Mouse (Mus musculus): ENCODE results near the gene Olfr652. TPM values are rescaled to one million over a fixed set of nuclear protein-coding genes. Genes with fewer than 3 reads are reported as not detected.

Gene Olfr652
- not detected in 2 replicates for polyA plus RNA-seq (2012; rRNA removed)

DNA sequence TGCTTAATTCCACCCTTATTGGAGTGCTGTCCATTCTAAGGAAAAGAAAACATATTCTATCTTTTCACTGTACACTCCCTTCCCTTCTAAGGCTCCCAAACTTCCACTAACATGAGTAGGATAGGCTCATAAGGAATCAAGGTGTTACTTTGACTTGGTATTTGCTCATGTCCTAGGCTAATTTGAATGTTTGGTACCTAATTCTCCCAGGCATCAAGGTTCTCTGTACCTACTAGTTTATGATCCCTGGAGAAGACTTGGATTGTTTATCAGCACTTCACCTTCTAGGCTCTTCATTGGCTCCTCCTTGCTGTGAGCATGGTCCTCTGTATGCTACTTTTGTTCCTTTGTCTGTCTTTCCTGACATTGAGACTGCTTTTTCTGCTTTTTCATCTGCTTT, at the start of gene Olfr652:
Gene Olfr652 (plus strand): TSS at position 301 of the 400 bp plus-strand sequence.
- DNase-seq (ENCODE audit: low read depth, low spot score): no peak

DNA sequence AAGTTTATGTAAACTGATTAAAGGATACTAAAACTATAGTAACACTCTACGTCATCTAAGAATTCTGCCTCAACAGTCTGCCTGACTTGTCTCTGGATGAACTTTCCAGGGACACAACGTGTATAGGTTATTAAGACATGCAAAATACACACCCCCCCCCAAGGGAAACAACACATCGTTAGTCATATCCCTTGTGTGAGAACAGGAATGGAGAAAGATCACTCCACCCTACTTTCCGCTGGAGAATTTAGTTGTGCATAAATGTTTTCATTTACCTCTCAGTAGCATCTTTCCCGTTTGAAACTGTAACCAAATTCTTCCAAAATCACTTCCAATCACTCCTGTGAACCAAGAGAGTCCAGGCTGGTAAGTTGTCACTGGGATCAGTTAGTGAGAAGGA, 10.9 kb upstream of the Olfr652 start, which contains the start of gene Olfr651:
Gene Olfr651 (plus strand): TSS at position 301 of the 400 bp plus-strand sequence.
- 76% methylated on average over 5 of the region's 5 CpGs for WGBS
- no peak for DNase-seq (ENCODE audit: low read depth, low spot score)

DNA sequence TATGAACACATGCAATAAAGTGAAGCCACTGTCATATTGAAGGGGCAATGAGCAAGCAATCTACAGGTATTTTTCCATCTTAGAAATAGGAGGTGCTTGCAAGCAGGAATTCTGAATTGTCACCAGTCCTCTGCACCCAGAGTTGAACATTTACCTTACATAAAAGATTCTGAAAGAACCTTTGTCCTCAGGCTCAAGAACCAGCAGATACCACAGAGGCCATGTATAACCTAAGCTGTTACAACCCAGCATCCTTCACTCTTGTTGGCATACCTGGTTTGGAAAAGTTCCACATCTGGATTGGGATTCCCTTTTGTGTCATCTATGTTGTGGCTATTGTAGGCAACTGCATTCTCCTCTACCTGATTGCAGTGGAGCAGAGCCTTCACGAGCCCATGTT, 8.0 kb upstream of the Olfr652 start:
- DNase-seq (ENCODE audit: low read depth, low spot score): peak; percentile 24
- 61% methylated on average over 1 of the region's 1 CpGs for WGBS

DNA sequence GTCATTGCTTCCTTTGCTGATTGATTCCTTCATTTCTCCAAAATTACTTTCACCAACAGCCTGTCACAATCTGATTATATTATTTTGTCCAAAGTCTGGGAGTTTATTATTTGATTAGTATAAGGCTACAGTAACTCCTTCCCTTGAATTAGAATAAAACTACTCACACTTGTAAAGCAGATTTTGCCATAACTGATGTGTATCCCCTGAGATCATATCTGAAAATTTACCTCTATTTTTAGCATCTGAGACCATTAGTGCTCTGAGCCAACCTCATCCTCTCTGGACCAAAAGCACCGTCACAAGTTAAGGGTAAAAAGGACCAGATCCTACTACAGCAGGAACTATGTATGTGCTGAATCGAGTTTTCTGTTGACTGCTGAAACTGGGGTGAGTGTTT, 16.3 kb downstream of the Olfr652 start, which contains the start of gene Olfr653:
Gene Olfr653 (plus strand): TSS at position 301 of the 400 bp plus-strand sequence.
- 51% methylated on average over 2 of the region's 2 CpGs for WGBS
- DNase-seq (ENCODE audit: low read depth, low spot score): no peak

DNA sequence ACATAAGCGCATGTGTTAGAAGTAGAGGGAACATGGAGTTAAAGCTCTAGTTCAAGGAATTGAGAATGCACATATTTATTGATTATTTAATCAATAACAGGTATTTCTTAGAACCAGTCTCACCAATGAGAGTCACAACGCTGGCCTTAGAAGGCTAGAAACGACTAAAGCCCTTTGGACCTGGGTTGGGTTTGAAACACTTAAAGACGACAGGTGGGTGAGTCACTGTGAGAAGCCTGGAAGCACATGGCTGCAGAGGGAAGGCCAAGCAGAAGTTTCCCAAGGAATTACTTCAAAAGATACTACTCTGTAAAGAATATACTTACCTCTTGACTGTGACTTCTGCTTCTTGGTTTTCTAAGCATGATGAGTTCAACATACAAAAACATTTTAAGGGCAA, 20.1 kb downstream of the Olfr652 start:
- peak; percentile 70 for DNase-seq (ENCODE audit: low read depth, low spot score)
- 47% methylated on average over 4 of the region's 4 CpGs for WGBS

DNA sequence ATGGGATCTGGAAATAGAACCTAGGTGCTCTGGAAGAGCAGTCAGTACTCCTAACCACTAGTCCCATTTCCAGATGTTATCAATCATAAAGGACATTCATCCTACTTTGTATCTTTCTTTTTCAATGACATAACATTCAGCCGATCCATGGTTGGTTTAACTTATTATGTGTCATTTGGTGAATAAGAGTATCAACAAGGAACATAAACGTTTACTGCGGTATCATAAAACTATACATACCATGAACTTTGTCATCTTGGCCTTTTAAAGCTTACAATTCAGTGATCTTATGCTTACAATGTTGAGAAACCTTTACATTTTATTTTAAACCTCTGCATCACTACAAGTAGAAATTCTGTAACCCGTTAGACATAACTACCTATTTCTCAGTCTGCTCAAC, 20.7 kb downstream of the Olfr652 start:
- peak; percentile 67 for DNase-seq (ENCODE audit: low read depth, low spot score)
- WGBS: 27% methylated on average over 4 of the region's 4 CpGs

DNA sequence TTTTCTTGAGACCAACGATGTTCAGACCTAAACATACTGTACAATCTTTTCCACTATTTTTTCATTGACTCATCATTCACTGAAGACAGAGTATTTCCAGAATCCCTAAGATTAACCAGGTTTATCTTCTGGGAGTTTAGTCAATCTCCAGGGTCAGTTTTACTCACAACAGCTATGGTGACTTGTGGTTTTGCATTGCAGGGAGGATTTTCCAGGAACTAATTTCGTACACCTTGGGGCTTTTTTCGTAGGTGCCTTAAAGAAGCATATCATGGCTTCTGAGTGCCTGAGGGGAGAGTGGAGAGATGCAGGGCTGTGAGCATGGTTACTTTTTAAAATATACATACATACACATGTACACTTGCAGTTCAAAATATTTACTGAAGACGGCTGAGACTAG, 26.0 kb downstream of the Olfr652 start, which contains the start of gene Olfr654:
Gene Olfr654 (plus strand): TSS at position 301 of the 400 bp plus-strand sequence.
- no peak for DNase-seq (ENCODE audit: low read depth, low spot score)
- 76% methylated on average over 4 of the region's 4 CpGs for WGBS

DNA sequence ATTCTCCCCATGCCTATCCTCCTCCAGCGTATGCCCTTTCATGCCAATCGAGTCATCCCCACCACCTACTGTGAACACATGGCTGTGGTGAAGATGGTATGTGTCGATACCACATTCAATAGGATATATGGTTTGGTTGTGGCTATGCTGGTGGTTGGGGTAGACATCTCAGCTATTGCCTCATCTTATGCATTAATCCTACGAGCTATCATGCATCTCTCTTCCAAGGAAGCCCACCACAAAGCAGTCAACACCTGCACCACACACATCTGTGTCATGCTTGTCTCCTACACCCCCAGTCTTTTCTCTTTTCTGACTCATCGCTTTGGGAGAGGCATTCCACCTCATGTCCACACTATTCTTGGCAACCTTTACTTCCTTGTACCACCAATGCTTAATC, 27.6 kb downstream of the Olfr652 start:
- no peak for DNase-seq (ENCODE audit: low read depth, low spot score)
- 87% methylated on average over 5 of the region's 5 CpGs for WGBS

DNA sequence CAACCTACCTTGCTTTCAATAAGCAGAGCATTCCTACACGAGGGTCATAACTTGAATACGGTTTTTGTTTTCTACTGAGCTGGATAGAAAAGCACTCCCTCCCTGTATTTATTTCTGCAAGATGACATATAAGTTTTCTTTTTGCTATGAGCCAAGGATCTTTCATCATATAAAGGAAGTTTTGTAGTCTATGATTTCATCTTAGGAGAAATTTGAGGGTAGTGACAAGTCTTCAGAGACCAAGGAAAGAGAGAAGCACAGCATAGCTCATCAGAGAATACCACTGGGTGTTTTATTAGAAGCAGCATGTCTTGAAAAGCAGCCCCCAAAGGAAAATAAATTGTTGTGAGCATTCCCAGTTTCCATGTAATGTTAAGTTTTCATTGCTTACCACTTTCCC, 41.0 kb downstream of the Olfr652 start, which contains the start of gene Olfr655:
Gene Olfr655 (minus strand): TSS at position 101 of the 400 bp plus-strand sequence.
- DNase-seq (ENCODE audit: low read depth, low spot score): no peak
- 87% methylated on average over 2 of the region's 2 CpGs for whole genome bisulfite sequencing

DNA sequence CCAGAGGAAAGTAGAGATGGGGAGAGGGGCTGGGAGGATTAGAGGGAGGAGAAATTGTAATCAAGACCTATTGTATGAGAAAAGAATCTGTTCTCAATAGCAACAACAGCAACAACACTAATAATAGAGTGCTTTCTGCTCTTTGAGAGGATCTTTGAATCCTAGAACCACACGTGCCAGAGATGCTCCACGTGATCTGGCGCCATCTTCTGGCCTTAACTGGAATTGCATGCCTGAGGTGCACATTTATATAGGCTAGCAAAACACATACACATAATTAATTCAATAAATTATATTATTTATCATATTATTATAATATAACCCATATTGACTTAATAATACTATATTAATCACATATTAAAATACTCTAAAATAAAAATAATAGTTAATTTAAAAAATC, 42.5 kb downstream of the Olfr652 start:
- DNase-seq (ENCODE audit: low read depth, low spot score): peak; percentile 52
- WGBS: 10% methylated on average over 3 of the region's 3 CpGs

DNA sequence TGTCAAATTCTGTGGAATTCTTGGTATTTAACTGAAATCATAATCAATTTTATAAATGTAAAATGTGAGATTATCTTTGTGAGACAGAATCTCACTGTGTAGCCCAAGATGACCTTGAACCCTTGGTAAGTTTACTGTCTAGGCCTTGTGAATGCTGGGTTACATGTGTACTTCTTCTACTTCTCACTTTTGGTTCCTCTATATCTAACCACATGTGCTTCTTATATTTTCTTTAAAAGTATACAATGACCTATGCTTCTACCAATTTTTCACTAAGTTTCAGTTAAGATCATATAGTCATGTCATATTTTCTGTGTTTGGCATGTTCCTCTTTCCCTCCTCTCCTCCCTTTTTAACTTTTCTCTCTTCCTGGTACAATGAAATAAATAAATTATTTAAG, 44.0 kb downstream of the Olfr652 start:
- no peak for DNase-seq (ENCODE audit: low read depth, low spot score)

DNA sequence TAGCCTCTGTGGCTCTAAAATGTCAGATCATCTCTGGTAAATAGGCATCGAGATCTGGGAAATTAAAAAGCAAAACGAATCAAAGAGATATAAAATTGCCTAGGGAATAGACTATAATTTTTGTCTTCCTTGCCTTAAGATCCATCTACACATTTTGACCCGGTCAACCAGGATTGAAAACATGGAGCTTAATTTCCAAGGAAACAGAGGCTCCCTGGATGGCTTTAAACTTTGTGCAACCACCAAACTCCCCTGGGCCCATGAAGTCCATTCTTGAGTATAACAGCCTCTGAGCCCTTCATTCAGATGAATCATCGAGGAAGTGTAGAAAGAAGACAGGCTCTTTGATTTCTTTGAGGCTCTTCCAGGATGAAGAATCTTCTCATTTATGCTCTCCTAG, 53.0 kb downstream of the Olfr652 start, which contains the start of gene Olfr656:
Gene Olfr656 (plus strand): TSS at position 301 of the 400 bp plus-strand sequence.
- WGBS: 75% methylated on average over 4 of the region's 4 CpGs

More for the DNA sequence above, 53.0 kb downstream of the Olfr652 start, which contains the start of gene Olfr656:
- DNase-seq (ENCODE audit: low read depth, low spot score): no peak

Other genes with a start within 250 kb of the Olfr652 start
- 5.3 and 8.3 TPM in 2 replicates for gene Trim12a, start 245.4 kb upstream of the Olfr652 start, polyA plus RNA-seq (2012; rRNA removed)
- 2.5 and 3.6 TPM in 2 replicates for gene Trim34b, start 231.4 kb upstream of the Olfr652 start, polyA plus RNA-seq (2012; rRNA removed)
- 4.2 and 5.8 TPM in 2 replicates for gene Trim12c, start 207.5 kb upstream of the Olfr652 start, polyA plus RNA-seq (2012; rRNA removed)
- 0.12 and 0.17 TPM in 2 replicates for gene Trim30b, start 191.0 kb upstream of the Olfr652 start, polyA plus RNA-seq (2012; rRNA removed)
- gene Trim30c, start 160.1 kb upstream of the Olfr652 start, polyA plus RNA-seq (2012; rRNA removed): not detected in 2 replicates
- gene Trim30a, start 95.7 kb upstream of the Olfr652 start, polyA plus RNA-seq (2012; rRNA removed): 2.2 and 3.3 TPM in 2 replicates
- 4.5 and 12.5 TPM in 2 replicates for gene Trim30d, start 53.1 kb upstream of the Olfr652 start, polyA plus RNA-seq (2012; rRNA removed)
- not detected in 2 replicates for gene Olfr651, start 10.8 kb upstream of the Olfr652 start, polyA plus RNA-seq (2012; rRNA removed)
- not detected in 2 replicates for gene Olfr653, start 16.4 kb downstream of the Olfr652 start, polyA plus RNA-seq (2012; rRNA removed)
- gene Olfr654, start 26.1 kb downstream of the Olfr652 start, polyA plus RNA-seq (2012; rRNA removed): not detected in 2 replicates
- gene Olfr655, start 40.9 kb downstream of the Olfr652 start, polyA plus RNA-seq (2012; rRNA removed): not detected in 2 replicates
- not detected in 2 replicates for gene Olfr656, start 53.1 kb downstream of the Olfr652 start, polyA plus RNA-seq (2012; rRNA removed)
- not detected in 2 replicates for gene Olfr657, start 63.9 kb downstream of the Olfr652 start, polyA plus RNA-seq (2012; rRNA removed)
- gene Olfr658, start 86.4 kb downstream of the Olfr652 start, polyA plus RNA-seq (2012; rRNA removed): not detected in 2 replicates
- gene Olfr659, start 105.9 kb downstream of the Olfr652 start, polyA plus RNA-seq (2012; rRNA removed): not detected in 2 replicates
- gene Olfr661, start 125.6 kb downstream of the Olfr652 start, polyA plus RNA-seq (2012; rRNA removed): not detected in 2 replicates
- gene Usp17le, start 216.6 kb downstream of the Olfr652 start, polyA plus RNA-seq (2012; rRNA removed): not detected in 2 replicates